Mouse (Mus musculus): Measurements from ENCODE around the gene Nelfa. TPM values are rescaled to one million over a fixed set of nuclear protein-coding genes. Genes with fewer than 3 reads are reported as not detected.

The Nelfa gene
- total RNA-seq, 2 experiments from 2014 or later, result 34.4 to 38.0 TPM

Other genes starting within 250 kb of the Nelfa start
- not detected in 2 replicates for gene Fgfr3, start 214.7 kb downstream of the Nelfa start, total RNA-seq (2014; fragmentation: Nextera tagmentation)
- gene Fgfr3, start 214.7 kb downstream of the Nelfa start, total RNA-seq (2017), result not detected in 2 replicates
- gene Letm1, start 153.6 kb downstream of the Nelfa start, total RNA-seq (2014; fragmentation: Nextera tagmentation), result 24.5 and 25.3 TPM in 2 replicates
- 19.9 and 22.3 TPM in 2 replicates for gene Letm1, start 153.6 kb downstream of the Nelfa start, total RNA-seq (2017)
- 108 and 109 TPM in 2 replicates for gene Nsd2, start 115.7 kb downstream of the Nelfa start, total RNA-seq (2014; fragmentation: Nextera tagmentation)
- 108 and 136 TPM in 2 replicates for gene Nsd2, start 115.7 kb downstream of the Nelfa start, total RNA-seq (2017)
- gene Gm1673, start 47.0 kb upstream of the Nelfa start, total RNA-seq (2014; fragmentation: Nextera tagmentation), result 2.1 and 7.4 TPM in 2 replicates
- gene Gm1673, start 47.0 kb upstream of the Nelfa start, total RNA-seq (2017), result 14.6 TPM in 1 of 2 replicates, not detected in the other
- gene Nat8l, start 59.6 kb upstream of the Nelfa start, total RNA-seq (2014; fragmentation: Nextera tagmentation), result 4.8 and 6.3 TPM in 2 replicates
- 1.7 and 2.2 TPM in 2 replicates for gene Nat8l, start 59.6 kb upstream of the Nelfa start, total RNA-seq (2017)
- 0.58 and 0.97 TPM in 2 replicates for gene Poln, start 233.0 kb upstream of the Nelfa start, total RNA-seq (2014; fragmentation: Nextera tagmentation)
- 0.69 and 2.5 TPM in 2 replicates for gene Poln, start 233.0 kb upstream of the Nelfa start, total RNA-seq (2017)
- gene Haus3, start 233.1 kb upstream of the Nelfa start, total RNA-seq (2014; fragmentation: Nextera tagmentation), result 56.3 and 65.6 TPM in 2 replicates
- gene Haus3, start 233.1 kb upstream of the Nelfa start, total RNA-seq (2017), result 168 and 214 TPM in 2 replicates

Data from granulocyte monocyte progenitor cell, adult 5-6 weeks (primary cell).